Mouse (Mus musculus) splenic B cell, adult 2 months (primary cell): ENCODE measurements around the gene Skor1.

Source experiments
- DNase-seq: peaks from one replicate; pipeline ENCODE4 v3.0.0-alpha.2; 2011; ENCODE audit warnings: low read depth, low spot score
- H3K27me3 ChIP-seq: 2 replicates; pipeline ENCODE4 v1.6.1; 2012; ENCODE audit warnings: mild to moderate bottlenecking, low read length, moderate library complexity, mixed read lengths; ENCODE audit not compliant: control insufficient read depth, poor library complexity, insufficient read depth, severe bottlenecking
- H3K36me3 ChIP-seq: 2 replicates; pipeline ENCODE4 v1.6.1; 2012; ENCODE audit warnings: mild to moderate bottlenecking, low read length, moderate library complexity, mixed read lengths; ENCODE audit not compliant: control insufficient read depth, poor library complexity, insufficient read depth, severe bottlenecking

Skor1 gene

DNA sequence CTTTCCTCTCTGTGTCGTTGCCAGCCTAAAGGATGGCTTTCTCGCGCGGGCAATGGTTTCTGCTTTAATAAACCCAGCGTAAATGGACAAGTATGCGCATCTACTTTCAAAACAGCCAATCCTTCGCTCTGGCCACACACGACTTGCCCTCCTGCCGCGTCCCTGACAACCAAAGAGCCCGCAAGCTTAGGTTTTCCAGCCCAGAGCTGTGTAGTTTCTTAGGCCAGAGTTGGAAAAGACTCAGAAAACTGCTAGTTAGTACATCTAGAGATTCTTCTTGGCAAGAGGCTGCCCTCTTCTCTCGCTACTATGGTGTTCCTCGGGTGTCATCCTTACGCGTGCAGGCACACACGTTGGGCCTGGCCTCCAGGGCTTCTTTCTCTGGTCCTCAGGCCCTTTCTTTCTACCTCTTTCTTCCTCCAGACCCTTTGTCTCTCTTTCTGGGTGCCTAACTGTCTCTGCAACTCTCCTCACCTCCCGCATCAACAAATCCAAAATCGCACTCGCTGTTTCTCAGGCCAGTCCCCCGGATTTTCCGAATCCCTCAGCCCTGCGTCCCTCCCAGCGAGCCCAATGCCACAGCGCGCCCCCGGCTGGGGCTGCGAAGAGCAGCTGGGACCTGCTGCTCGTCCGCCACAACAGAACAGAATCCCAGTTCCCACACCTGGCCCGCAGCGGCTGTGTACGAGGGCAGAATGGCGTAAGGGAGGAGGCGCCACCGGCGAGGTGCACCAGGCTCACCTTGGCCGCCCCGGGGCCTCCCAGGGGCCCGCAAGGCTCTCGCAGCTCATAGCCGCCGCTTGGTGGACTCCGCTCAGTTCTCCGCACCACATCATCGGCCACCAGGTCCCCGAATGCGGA, 4.9 kb downstream of the Skor1 start:
- H3K36me3 ChIP-seq = no peaks in the 10 kb centered on the region
- no peak for DNase-seq
- H3K27me3 ChIP-seq = peaks cover 2% of the 10 kb centered on the region

DNA sequence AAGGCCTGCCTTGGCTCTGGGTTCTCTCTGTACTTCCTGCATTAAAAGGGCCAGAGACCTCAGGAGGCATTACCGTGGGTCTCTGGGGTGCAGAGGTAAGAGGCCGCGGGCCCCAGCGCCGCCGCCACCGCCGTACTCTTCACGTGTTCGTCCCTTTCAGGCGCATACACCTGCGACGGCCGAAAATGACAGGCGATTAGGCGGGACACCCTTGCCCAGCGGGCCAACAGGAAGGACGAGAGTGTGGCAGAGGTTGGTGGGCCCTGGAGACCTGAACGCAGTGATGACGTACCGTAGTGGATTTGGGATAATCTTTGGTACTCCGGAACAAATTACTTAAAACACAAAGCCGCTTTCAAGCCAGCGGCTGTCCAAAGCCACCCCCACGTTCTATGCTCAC, 5.5 kb downstream of the Skor1 start:
- Histone ChIP-seq H3K27me3 (peaks cover 4% of the 10 kb centered on the region), H3K36me3 (no peaks in the 10 kb centered on the region)
- no peak for DNase-seq

DNA sequence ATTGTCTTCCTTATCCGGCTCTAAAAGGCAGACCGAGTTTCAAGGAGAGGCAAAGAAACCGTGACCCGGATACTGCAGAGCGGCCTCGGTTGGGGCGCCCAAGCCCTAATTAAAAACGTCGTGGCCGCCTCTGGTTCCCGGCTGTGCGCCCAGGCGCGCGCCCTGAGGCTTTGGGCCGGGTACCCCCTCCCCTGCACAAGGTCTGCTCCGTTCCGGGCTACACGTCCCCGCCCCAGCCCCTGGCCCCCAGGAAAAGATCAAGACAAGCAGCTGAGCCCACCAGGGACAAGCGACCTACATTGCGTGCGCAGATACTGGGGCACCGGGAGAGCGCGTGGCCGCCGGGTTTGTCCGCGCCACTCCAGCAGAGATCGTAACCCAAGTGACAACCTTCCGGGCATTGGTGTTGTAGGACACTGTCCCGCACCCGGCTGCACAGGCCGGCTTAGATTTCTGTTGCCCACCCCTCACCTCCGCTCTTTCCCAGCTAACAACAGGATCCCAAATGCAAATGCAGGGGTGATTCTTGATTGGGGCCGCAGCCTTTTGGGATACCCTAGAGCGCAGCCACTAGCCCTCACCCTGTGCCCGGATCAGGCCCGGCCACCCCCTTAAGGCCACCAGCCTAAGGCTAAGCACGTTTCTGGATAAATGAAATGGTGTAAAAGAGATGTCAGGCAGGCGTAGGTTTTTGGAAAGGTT, 6.3 kb downstream of the Skor1 start:
- H3K36me3 ChIP-seq = no peaks in the 10 kb centered on the region
- H3K27me3 ChIP-seq = peaks cover 4% of the 10 kb centered on the region
- DNase-seq = no peak

DNA sequence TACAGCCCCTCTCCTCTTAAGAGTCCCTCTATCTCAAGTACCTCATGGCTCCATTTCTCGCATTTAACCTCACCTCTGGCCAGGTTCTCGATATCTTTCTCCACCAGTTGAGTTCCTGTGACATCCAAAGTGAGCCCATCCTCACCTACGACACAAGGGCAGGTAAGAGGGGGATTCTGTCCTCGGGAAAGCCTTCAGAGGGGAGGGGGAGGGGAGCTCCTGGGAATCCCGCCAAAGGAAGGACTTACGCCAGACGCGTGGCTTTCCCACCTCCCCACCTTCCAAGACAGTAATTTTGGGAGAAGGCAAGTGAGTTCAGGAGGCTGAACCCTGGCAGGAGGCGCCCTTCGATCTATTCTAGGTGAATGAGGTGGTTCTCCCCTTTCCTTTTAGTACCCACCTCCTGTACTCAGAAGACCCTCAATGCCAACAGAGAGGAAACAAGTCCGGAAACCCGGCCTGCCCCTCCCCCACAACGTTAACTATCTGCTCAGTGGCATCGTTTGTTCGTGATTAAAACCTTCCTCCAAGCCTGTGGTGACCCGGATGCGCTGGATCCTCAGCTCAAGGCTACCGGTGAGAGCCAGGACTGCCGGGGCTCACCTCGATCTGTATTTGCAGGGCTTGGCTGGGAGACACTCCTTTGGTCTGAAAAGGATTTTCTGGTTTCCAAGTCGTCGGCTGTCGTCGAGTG, 7.0 kb downstream of the Skor1 start:
- no peak for DNase-seq
- Histone ChIP-seq H3K27me3 (peaks cover 4% of the 10 kb centered on the region), H3K36me3 (no peaks in the 10 kb centered on the region)

DNA sequence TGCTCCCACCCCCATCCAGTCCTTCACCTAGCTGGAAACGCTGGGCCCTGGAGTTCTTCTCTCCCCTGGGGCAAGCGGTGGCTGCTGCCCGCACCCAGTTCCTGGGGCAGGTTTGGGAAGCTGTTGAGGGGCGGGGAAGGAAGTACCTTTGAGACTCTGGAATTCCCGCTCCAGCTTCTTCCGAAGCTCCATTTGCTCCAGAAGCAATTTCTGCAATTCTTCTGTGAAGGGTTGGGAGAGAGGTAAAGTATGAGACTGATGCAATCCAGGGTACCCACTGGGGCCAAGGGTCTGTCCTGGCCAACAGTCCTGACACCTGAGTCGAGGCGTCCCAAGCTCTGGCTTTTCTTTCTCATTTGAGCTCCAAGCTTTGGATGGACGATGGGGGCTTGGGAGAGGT, 8.6 kb downstream of the Skor1 start:
- H3K36me3 ChIP-seq = no peaks in the 10 kb centered on the region
- H3K27me3 ChIP-seq = peaks cover 4% of the 10 kb centered on the region
- no peak for DNase-seq

DNA sequence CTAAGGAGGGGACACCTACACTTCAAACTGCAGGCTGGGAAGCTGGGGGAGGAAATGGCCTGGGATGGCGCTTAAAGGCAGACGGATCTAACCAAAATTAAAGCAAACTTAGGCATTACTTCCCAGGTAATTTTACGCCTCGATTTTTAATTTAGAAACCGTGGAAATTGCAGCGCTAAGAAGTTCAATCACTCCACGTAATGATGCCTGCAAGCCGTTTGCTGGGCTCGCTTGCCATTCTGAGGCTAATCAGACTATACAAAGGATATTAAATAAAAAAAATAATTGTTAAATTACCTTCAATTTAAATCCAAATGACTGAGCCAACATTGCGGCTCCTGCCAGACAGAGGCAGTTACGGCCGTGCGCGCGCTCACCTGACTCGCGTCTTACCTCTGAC, 9.1 kb downstream of the Skor1 start:
- DNase-seq = no peak
- no peaks in the 10 kb centered on the region for H3K36me3 ChIP-seq
- peaks cover 4% of the 10 kb centered on the region for H3K27me3 ChIP-seq

DNA sequence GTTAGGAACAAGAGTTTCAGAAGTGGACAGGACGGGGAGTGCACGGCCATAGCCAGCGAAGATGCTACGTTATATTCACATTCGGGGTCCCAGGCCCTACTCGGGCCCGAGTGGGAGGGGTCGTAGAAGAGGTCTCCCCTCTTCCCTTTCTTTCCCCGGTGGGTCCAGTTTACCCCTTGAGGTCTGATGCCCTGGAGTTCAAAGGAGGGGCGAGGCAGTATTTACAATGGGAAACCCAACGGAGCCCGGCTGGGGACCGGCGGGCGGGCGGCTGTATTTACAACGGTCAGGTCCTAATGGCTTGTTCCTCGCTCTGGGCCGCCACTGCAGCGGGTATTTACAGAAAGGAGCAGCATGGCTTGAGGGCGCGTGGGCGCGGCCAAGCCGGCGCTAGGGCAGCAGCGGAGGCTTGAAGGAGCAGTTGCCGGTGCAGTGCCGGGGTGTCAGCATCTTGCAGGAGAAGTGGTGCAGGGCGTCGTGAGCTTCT, 10.2 kb downstream of the Skor1 start:
- Histone ChIP-seq H3K27me3 (peaks cover 4% of the 10 kb centered on the region), H3K36me3 (no peaks in the 10 kb centered on the region)
- peak; percentile 40 for DNase-seq

DNA sequence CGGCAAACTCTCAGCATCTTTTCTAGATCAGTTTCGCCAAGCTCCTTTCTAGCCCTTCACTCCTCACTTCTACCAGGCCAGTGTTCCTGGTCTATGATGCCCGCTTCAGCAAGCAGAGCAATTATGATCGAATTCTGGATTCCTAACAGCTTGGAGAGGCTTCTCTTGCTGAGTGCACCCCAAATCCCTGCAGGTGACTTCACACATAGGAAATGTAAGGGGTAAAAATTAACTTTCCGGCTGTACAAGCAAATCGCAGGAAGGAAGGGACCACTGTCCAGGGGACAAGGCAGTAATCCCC, 11.2 kb downstream of the Skor1 start:
- Histone ChIP-seq H3K36me3 (no peaks in the 10 kb centered on the region), H3K27me3 (peaks cover 4% of the 10 kb centered on the region)
- no peak for DNase-seq

DNA sequence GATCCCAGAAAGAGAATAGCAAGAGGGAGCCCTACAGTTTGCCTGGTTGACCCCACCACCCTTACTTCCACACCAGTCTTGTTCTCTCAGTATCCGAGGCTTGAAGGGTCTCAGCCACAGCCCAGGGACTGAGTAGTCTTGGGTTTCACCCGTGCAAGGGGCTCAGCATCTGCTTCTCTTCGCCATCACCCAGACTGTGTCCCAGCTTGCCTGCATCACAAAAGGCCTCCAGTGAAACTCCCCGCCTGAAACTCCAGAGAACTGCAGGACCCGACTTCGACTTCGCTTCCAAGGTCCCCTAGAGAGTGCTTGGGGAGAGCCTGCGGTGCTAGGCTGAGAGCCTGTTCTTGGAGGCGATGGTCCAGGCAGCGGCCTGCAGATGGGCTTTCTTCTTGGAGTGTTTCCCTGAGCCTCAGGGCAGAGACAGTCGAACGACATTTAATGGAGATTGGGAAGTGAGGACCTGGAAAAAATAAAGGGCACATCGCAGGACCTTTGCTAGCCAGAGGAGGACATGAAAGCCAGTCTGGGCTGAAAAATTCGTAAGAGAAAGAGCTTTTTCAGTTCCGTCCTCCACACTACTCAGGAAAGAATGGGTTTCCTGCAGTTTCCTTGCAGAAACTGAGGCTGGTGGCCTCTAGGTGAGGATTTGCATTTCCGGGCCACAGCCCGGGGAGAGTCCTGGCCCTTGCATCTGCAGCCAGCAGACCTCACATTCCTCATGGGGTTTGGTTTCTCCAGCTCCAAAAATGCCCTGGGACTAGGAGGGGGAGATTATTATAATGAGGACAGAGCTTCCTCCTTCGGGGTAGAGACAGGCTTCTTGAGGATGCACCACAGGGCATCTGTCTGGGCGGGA, 11.8 kb downstream of the Skor1 start:
- DNase-seq = no peak

DNA sequence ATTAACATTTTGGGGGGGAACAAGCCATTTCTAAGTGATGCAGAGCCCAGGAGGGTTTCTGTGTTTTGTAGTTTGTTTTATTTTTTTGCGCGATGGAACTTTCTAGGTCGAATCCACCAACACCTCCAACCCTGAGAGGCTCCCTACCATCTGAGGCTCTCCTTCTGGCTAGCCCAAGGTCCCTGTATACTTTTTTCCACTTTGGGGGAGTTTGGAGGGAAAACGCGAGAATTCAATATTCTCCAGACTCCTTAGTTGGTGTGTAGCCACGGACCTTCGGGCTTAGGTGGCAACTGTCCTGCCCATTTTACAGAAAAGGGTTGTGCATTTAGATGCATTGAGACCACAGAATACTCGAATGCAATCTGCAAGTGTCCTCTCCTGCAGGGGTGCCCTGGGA, 12.5 kb downstream of the Skor1 start:
- Histone ChIP-seq H3K36me3 (no peaks in the 10 kb centered on the region), H3K27me3 (peaks cover 4% of the 10 kb centered on the region)
- DNase-seq = no peak

More for the DNA sequence above, 11.8 kb downstream of the Skor1 start:
- Histone ChIP-seq H3K36me3 (no peaks in the 10 kb centered on the region), H3K27me3 (peaks cover 4% of the 10 kb centered on the region)

DNA sequence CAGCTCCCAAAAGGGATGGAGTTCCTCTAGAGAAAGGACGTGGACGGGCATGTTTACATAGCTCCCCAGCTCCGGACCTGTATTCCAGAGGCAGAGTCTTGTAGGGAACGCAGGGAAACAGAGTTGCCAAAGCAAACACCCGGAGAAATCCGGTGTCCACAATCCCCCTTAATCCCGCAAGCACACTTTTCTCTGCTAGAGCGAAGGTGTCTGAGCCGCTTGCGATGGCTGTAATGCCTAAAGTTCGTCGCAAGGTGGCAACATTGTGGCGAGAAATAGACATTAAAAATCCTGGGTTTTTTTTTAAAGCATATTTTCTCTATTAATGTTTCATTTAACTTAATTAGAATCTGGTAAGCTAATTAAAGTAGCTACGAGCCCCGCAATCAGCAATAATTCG, 13.0 kb downstream of the Skor1 start:
- Histone ChIP-seq H3K36me3 (no peaks in the 10 kb centered on the region), H3K27me3 (peaks cover 4% of the 10 kb centered on the region)
- peak; percentile 78 for DNase-seq

DNA sequence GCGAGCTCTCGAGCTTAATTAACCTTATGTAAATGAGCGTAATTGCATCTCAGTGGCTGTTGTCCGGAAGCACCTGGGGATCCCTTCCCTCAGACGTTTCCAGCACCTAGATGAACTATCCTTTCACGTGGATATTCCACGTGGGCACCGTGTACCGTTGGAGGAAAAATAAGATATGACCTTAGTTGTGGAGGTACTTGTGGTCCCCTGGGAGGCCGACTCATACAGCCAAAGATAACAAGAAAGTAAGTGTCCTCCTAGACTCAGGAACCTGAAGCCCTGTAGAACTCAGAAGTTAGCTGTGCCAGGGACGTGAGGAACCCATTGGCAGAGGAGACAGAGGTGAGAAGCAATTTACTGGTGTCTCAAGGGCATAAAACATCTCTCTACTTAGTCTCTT, 13.4 kb downstream of the Skor1 start:
- peak; percentile 58 for DNase-seq
- Histone ChIP-seq H3K36me3 (no peaks in the 10 kb centered on the region), H3K27me3 (peaks cover 3% of the 10 kb centered on the region)

DNA sequence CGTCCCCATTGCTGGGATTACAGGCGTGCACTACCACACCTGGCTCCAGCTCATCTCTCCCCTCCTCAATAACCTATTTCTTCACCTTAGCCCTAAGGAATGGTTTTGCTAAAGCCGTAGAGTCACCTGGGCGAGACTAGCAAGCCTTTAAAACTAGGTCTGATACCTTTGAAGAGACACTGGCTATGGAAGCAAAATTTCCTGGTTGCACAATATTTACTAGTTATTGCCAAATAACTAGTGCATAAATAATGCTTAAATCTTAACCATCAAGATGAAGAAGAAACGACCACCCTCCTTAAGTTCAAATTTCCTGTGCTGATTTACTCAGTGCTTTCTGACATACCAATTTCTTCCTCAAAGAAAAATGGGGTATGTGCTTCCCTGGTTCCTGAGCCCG, 15.1 kb downstream of the Skor1 start:
- DNase-seq = no peak
- peaks cover 2% of the 10 kb centered on the region; the same call in 1 of the 2 replicates for H3K27me3 ChIP-seq
- no peaks in the 10 kb centered on the region for H3K36me3 ChIP-seq
